Mouse (Mus musculus): ENCODE data around the gene Pla2g4c.
A peak's percentile ranks its signal among the peaks of the same experiment; 100 is the strongest.

The Pla2g4c gene

GRCm38 (mm10) chr7:13324316-13324715 is at the start of gene Pla2g4c:
TSS of gene Pla2g4c (plus strand) at chr7:13324655.
- DNase-seq (ENCODE audit: inconsistent ontology term) = no peak

GRCm38 (mm10) chr7:13277081-13277480 is 47.4 kb upstream of the Pla2g4c start, which contains the start of gene Lig1:
TSS of gene Lig1 (plus strand) at chr7:13277283.
- no peak for DNase-seq (ENCODE audit: inconsistent ontology term)

GRCm38 (mm10) chr7:13277833-13278232 is 46.6 kb upstream of the Pla2g4c start:
- no peak for DNase-seq (ENCODE audit: inconsistent ontology term)

- peak; percentile 93 for DNase-seq (ENCODE audit: inconsistent ontology term)
Measured at GRCm38 (mm10) chr7:13278308-13278891, 46.1 kb upstream of the Pla2g4c start, which contains the start of gene Zswim9. TSS of gene Zswim9 (minus strand) at chr7:13278721.

- DNase-seq (ENCODE audit: inconsistent ontology term) = peak; percentile 4
Measured at GRCm38 (mm10) chr7:13278957-13279356, 45.5 kb upstream of the Pla2g4c start.

- DNase-seq (ENCODE audit: inconsistent ontology term) = peak; percentile 32
Measured at GRCm38 (mm10) chr7:13288621-13289020, 35.8 kb upstream of the Pla2g4c start.

- peak; percentile 75 for DNase-seq (ENCODE audit: inconsistent ontology term)
Measured at GRCm38 (mm10) chr7:13290041-13290675, 34.3 kb upstream of the Pla2g4c start.

- DNase-seq (ENCODE audit: inconsistent ontology term) = no peak
Measured at GRCm38 (mm10) chr7:13291370-13291769, 33.1 kb upstream of the Pla2g4c start.

- DNase-seq (ENCODE audit: inconsistent ontology term) = peak; percentile 30
Measured at GRCm38 (mm10) chr7:13293878-13294855, 30.3 kb upstream of the Pla2g4c start.

- no peak for DNase-seq (ENCODE audit: inconsistent ontology term)
Measured at GRCm38 (mm10) chr7:13295256-13295655, 29.2 kb upstream of the Pla2g4c start.

GRCm38 (mm10) chr7:13297636-13298035 is 26.8 kb upstream of the Pla2g4c start:
- no peak for DNase-seq (ENCODE audit: inconsistent ontology term)

- no peak for DNase-seq (ENCODE audit: inconsistent ontology term)
Measured at GRCm38 (mm10) chr7:13298821-13299220, 25.6 kb upstream of the Pla2g4c start.

- no peak for DNase-seq (ENCODE audit: inconsistent ontology term)
Measured at GRCm38 (mm10) chr7:13301643-13302042, 22.8 kb upstream of the Pla2g4c start.

- no peak for DNase-seq (ENCODE audit: inconsistent ontology term)
Measured at GRCm38 (mm10) chr7:13302780-13303179, 21.7 kb upstream of the Pla2g4c start.

- no peak for DNase-seq (ENCODE audit: inconsistent ontology term)
Measured at GRCm38 (mm10) chr7:13303372-13303771, 21.1 kb upstream of the Pla2g4c start.

- no peak for DNase-seq (ENCODE audit: inconsistent ontology term)
Measured at GRCm38 (mm10) chr7:13309407-13309806, 15.0 kb upstream of the Pla2g4c start.

- DNase-seq (ENCODE audit: inconsistent ontology term) = no peak
Measured at GRCm38 (mm10) chr7:13310493-13311199, 13.8 kb upstream of the Pla2g4c start.

GRCm38 (mm10) chr7:13311401-13311800 is 13.1 kb upstream of the Pla2g4c start:
- DNase-seq (ENCODE audit: inconsistent ontology term) = no peak

GRCm38 (mm10) chr7:13314095-13314597 is 10.3 kb upstream of the Pla2g4c start:
- DNase-seq (ENCODE audit: inconsistent ontology term) = no peak

GRCm38 (mm10) chr7:13321424-13321823 is 3.0 kb upstream of the Pla2g4c start:
- DNase-seq (ENCODE audit: inconsistent ontology term) = no peak

GRCm38 (mm10) chr7:13330575-13330974 is 6.1 kb downstream of the Pla2g4c start:
- DNase-seq (ENCODE audit: inconsistent ontology term) = no peak

Data from Muller cell, postnatal 12 days (primary cell).